Mouse (Mus musculus) ES-Bruce4 (cell line): ENCODE measurements around the gene Dnajc6.

ENCODE experiments used
- CTCF ChIP-seq: IDR thresholded peaks from one replicate; pipeline ENCODE4 v1.8.1; 2011; ENCODE audit warnings: low read depth, low read length
- EP300 ChIP-seq: IDR thresholded peaks from 2 replicates; pipeline ENCODE4 v1.6.1; 2011; ENCODE audit warnings: low read depth, low read length; ENCODE audit not compliant: insufficient read depth
- POLR2A ChIP-seq: IDR thresholded peaks from one replicate; pipeline ENCODE4 v1.8.1; 2011; ENCODE audit warnings: low read length; ENCODE audit not compliant: insufficient read depth

DNA sequence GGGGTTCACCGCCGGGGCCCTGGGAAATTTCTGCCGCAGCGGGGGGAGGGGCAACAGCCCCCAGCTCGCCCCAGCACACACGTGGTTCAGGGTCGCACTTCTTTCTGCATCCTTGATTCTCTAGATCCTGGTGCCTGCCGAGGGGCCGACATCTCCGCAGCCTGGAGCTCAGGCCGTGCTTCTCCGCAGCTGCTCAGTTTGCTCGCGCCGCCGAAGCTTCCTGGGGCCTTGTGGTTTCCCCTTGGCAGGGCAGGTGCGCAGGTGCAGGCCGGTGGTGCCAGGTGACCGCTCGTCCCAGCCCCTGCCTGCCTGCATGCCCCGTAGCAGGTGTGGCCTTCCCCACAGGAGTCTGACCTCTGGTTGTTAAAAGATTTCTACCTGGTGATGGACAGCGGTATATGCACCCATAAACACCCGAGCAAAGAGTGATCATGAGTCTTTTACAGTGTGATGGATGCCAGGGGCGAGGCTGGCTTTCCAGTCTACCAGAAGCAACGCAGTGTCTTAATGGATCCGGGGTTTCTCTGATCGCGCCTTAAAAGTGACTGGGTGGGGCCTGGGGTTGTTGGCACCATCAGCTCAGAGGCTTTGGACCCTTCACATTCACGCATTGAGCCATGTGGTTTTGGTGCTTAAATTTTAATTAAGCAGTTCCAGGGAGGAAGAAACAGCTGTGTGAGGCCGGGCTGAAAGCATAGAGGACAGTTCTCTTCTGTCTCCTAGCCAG is 12.6 kb downstream of the Dnajc6 start:
- TF ChIP-seq CTCF (no peak), POLR2A (no peak), EP300 (peak; percentile 57; the same call in 1 of the 2 replicates)
